Mouse (Mus musculus) adipocyte (in vitro differentiated cells): ENCODE measurements around the gene Asb1.

Source experiments
- DNase-seq: peaks from one replicate; pipeline ENCODE4 v3.0.0-alpha.2; 2016; ENCODE audit warnings: low spot score

Gene Asb1

DNA sequence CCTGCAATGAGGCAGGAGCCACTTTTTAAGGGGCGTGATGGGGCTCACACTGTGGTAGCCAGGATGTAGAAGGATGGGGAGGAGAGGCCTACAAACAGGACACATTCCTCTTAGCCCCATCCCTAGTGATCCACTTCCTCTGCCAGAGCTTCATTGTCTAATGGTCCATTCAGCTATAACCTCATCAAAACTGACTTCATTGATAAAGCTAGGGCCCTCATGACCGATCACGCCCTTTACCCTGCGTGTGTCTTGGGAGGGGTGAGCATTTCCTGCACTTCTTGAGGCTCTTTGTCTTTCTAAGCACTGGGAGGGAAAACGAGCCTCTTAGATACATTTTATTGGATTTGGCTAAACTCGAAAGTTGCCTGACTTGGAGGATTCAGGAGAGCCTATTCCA, 66.8 kb downstream of the Asb1 start:
- no peak for DNase-seq
